Mouse (Mus musculus): ENCODE measurements around the gene Mcrip1.

DNA sequence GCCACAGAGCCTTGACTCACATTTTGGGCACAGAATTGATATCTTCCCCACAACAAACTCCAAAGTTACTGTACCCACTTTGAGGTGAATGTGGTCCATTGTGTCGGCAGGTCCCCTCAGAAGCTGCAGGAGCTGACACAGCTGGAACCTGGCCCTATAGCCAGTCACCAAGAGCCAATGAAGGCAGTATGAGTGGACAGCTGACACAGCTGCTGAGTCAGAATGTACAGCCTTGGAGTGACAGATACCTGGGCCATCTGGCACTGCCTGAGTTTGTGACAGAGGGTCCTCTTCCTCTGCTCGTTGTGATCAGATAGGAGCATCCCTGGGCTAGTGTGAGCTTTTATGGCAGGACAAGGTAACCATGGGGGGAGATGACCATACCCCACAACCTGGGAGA lies 5.7 kb upstream of the Mcrip1 start:
- TF ChIP-seq CTCF (IDR thresholded peaks at IDR 0.05; ENCODE audit: extremely low read depth, insufficient read length, insufficient replicate concordance, low read depth, low read length), result no peak
- TF ChIP-seq POLR2A (IDR thresholded peaks at IDR 0.05; ENCODE audit: low read depth, low read length), result no peak

All from small intestine, adult 2 months (tissue).